Mouse (Mus musculus): ENCODE measurements around the gene Lim2.

DNA sequence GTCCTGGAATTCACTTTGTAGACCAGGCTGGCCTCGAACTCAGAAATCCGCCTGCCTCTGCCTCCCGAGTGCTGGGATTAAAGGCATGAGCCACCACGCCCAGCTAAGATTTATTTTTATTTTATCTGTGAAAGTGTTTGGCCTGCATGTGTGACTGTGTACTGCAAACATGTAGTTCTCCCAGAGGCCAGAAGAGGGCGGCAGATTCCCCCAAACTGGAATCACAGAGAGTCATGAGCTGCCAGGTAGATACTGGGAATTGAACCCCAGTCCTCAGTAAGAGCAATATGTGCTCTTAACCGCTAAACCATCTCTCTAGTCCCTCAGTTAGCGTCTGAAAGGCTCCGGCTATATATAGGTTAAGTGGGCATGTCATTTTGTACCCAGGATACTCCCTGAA lies 42.9 kb downstream of the Lim2 start:
- peak; percentile 61 for TF ChIP-seq CTCF (IDR thresholded peaks at IDR 0.05; ENCODE audit: borderline replicate concordance, insufficient read depth, low read depth, low read length)
- TF ChIP-seq POLR2A (IDR thresholded peaks at IDR 0.05; ENCODE audit: borderline replicate concordance, insufficient read depth, low read length): no peak
